Mouse (Mus musculus) limb, embryonic 11.5 days (tissue): ENCODE measurements around the gene Rgs3. TPM values are rescaled to one million over a fixed set of nuclear protein-coding genes. Genes with fewer than 3 reads are reported as not detected.

Source experiments
- ATAC-seq: fragments of 200-750 bp; cut with Nextera tagmentation; 2 replicates; pipeline ENCODE4 v1.8.0; 2017; ENCODE audit warnings: low read depth; ENCODE audit not compliant: insufficient number of reproducible peaks, low FRiP score, low TSS enrichment
- DNase-seq: peaks from one replicate; pipeline ENCODE4 v3.0.0-alpha.2; 2015; ENCODE audit warnings: low spot score
- H3K27ac ChIP-seq: fragments of 300-500 bp; sonication (generic); replicated peaks from 2 replicates; pipeline ENCODE4 v1.5.1; 2014; ENCODE audit warnings: low read depth, mild to moderate bottlenecking, low read length
- H3K27me3 ChIP-seq: fragments of 300-500 bp; sonication (generic); 2 replicates; pipeline ENCODE4 v1.6.1; 2014; ENCODE audit warnings: mild to moderate bottlenecking, low read length, mixed read lengths; ENCODE audit not compliant: control insufficient read depth, insufficient read depth
- H3K36me3 ChIP-seq: fragments of 300-500 bp; sonication (generic); 2 replicates; pipeline ENCODE4 v1.6.1; 2014; ENCODE audit warnings: mild to moderate bottlenecking, low read length, moderate library complexity, mixed read lengths; ENCODE audit not compliant: control insufficient read depth, insufficient read depth
- H3K4me1 ChIP-seq: fragments of 300-500 bp; sonication (generic); 2 replicates; pipeline ENCODE4 v1.6.1; 2014; ENCODE audit warnings: low read length, mixed read lengths; ENCODE audit not compliant: control insufficient read depth, insufficient read depth
- H3K4me2 ChIP-seq: fragments of 300-500 bp; sonication (generic); 2 replicates; pipeline ENCODE4 v1.6.1; 2014; ENCODE audit warnings: low read depth, mild to moderate bottlenecking, moderate library complexity; ENCODE audit not compliant: severe bottlenecking
- H3K4me3 ChIP-seq: fragments of 300-500 bp; sonication (generic); 2 replicates; pipeline ENCODE4 v1.5.1; 2014; ENCODE audit warnings: low read depth, low read length
- H3K9ac ChIP-seq: fragments of 300-500 bp; sonication (generic); 2 replicates; pipeline ENCODE4 v1.6.1; 2014; ENCODE audit warnings: mild to moderate bottlenecking, low read length
- H3K9me3 ChIP-seq: fragments of 300-500 bp; sonication (generic); 2 replicates; pipeline ENCODE4 v1.6.1; 2016; ENCODE audit warnings: low read length; ENCODE audit not compliant: control insufficient read depth
- WGBS: fragments of 180-500 bp; shearing (Covaris S2); extraction: QIAGEN DNeasy Blood & Tissue Kit; methylation state at CpG from one replicate; pipeline ENCODE4 v1.1.7; 2014; 5-methylcytosine and 5-hydroxymethylcytosine counted together
- polyA plus RNA-seq: library from polyadenylated mRNA; unstranded; fragments of >200 nt; fragmentation: Nextera tagmentation; extraction: Ambion mirVana; gene quantifications from 2 replicates; pipeline ENCODE4 v1.2.1, GENCODE M21; 2014

Gene Rgs3
- polyA plus RNA-seq, 1 experiment from 2014 or later, result 22.9 TPM

DNA sequence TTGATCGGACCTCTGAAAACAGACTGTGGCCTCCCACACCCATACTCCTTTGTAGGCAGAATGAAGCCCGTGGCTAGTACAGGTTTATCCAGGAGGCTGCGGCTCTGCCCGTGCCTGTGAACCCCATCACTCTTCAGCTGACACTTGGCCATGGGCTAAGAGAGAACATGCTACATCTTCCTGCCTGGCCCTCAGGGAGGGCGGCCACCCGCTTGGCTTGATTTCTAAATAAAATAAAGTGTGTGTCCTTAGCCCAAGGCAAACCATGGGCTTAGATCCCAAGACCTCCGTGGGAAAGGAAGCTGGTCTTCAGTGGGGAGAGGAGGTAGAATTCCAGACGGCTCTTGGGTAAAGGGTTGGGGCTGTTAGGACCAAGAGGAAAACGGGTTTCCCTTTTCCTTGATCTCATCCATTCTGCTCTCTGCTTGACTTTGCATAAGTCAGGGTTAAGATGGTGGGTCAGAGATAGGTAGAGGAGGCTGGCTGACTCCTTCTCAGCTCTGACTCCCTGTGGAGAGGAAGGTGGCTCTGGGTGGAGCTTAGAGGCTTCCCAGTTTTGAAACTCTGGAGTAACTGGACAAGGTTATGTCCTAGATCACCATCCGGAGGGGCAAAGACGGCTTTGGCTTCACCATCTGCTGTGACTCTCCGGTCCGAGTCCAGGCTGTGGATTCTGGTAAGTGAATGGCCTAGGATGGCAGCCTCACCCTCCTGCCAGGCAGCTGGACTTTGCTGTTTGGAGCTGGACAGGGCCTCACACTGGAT lies 63.8 kb downstream of the Rgs3 start:
- DNase-seq, result no peak
- Histone ChIP-seq H3K36me3 (no peaks in the 10 kb centered on the region), H3K9me3 (no peaks in the 10 kb centered on the region), H3K4me3 (no peak overlapping the region), H3K9ac (no peak overlapping the region), H3K27ac (no peak overlapping the region), H3K27me3 (no peaks in the 10 kb centered on the region), H3K4me1 (peaks cover 38% of the 10 kb centered on the region), H3K4me2 (no peak overlapping the region)
- no peak for ATAC-seq
- WGBS, result 69% methylated on average over 13 of the region's 13 CpGs

DNA sequence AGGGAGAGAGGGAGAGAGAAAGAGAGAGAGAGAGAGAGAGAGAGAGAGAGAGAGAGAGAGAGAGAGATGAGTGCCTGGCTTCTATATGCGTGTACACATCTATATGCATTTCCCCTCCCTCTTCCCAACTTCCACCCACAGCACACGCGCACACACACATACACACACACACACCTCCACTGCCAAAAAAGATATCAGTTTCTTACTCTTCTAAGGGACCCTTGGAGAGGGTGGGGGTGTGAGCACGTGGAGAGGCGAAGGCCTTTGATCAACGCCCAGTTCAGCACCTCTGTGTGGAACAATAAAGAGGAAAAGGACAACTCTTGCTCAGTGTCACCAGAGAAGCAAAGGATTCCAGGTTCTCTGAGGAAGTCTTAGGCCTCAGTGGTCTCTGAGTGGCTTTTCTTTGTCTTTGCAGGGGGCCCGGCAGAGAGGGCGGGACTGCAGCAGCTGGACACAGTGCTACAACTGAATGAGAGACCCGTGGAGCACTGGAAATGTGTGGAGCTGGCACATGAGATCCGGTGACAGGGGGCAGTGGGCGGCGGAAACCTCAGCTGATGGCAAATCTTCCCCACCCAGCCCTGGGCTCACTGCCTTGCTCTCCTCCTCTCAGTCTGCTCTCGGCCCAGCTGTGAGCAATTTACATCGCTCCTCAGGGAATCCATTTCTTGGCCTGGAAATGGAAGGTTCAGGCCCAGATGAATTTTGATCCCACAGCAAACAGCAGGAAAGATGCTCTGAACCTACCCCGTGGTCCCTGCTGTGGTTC lies 65.2 kb downstream of the Rgs3 start:
- Histone ChIP-seq H3K4me3 (no peak overlapping the region), H3K27ac (peak overlapping the region; percentile 38), H3K9me3 (no peaks in the 10 kb centered on the region), H3K4me2 (no peak overlapping the region), H3K9ac (peak overlapping the region; percentile 38; the same call in 1 of the 2 replicates), H3K27me3 (no peaks in the 10 kb centered on the region), H3K4me1 (peaks cover 42% of the 10 kb centered on the region), H3K36me3 (no peaks in the 10 kb centered on the region)
- 0 out of 2 replicates have a peak, but pooled peaks have one; percentile 20 for ATAC-seq
- peak; percentile 64 for DNase-seq
- 45% methylated on average over 15 of the region's 15 CpGs for WGBS

- peaks cover 48% of the 10 kb centered on the region for H3K4me1 ChIP-seq
- no peaks in the 10 kb centered on the region for H3K9me3 ChIP-seq
- H3K27ac ChIP-seq, result peak overlapping the region; percentile 38
- ATAC-seq, result no peak
- H3K4me3 ChIP-seq, result no peak overlapping the region
- H3K36me3 ChIP-seq, result no peaks in the 10 kb centered on the region
- H3K9ac ChIP-seq, result 0 out of 2 replicates have a peak overlapping the region, but pooled peaks have one; percentile 38
- H3K27me3 ChIP-seq, result no peaks in the 10 kb centered on the region
- no peak for DNase-seq
- 73% methylated on average over 19 of the region's 19 CpGs for WGBS
- H3K4me2 ChIP-seq, result no peak overlapping the region
Observed at GRCm38 (mm10) chr4:62625451-62626061, 65.9 kb downstream of the Rgs3 start.

- Histone ChIP-seq H3K9me3 (no peaks in the 10 kb centered on the region), H3K36me3 (no peaks in the 10 kb centered on the region), H3K4me2 (0 out of 2 replicates have a peak overlapping the region, but pooled peaks have one; percentile 8), H3K27me3 (no peaks in the 10 kb centered on the region), H3K9ac (no peak overlapping the region), H3K4me1 (peaks cover 52% of the 10 kb centered on the region), H3K4me3 (no peak overlapping the region), H3K27ac (no peak overlapping the region; the same call in 1 of the 2 replicates)
- DNase-seq (no peak), ATAC-seq (no peak)
- 83% methylated on average over 15 of the region's 15 CpGs for WGBS
Observed at GRCm38 (mm10) chr4:62626228-62627026, 66.8 kb downstream of the Rgs3 start.

- Histone ChIP-seq H3K9ac (no peak overlapping the region), H3K27me3 (no peaks in the 10 kb centered on the region), H3K4me3 (no peak overlapping the region), H3K4me2 (no peak overlapping the region), H3K4me1 (peaks cover 48% of the 10 kb centered on the region), H3K9me3 (no peaks in the 10 kb centered on the region), H3K36me3 (no peaks in the 10 kb centered on the region), H3K27ac (no peak overlapping the region)
- WGBS, result 62% methylated on average over 4 of the region's 4 CpGs
- DNase-seq (no peak), ATAC-seq (no peak)
Observed at GRCm38 (mm10) chr4:62627331-62627730, 67.7 kb downstream of the Rgs3 start.

- H3K27ac ChIP-seq, result no peak overlapping the region
- no peak for DNase-seq
- no peaks in the 10 kb centered on the region for H3K36me3 ChIP-seq
- H3K9me3 ChIP-seq, result no peaks in the 10 kb centered on the region
- WGBS, result 64% methylated on average over 7 of the region's 7 CpGs
- no peak for ATAC-seq
- no peak overlapping the region for H3K4me3 ChIP-seq
- H3K4me2 ChIP-seq, result no peak overlapping the region
- H3K27me3 ChIP-seq, result no peaks in the 10 kb centered on the region
- no peak overlapping the region for H3K9ac ChIP-seq
- peaks cover 46% of the 10 kb centered on the region for H3K4me1 ChIP-seq
Observed at GRCm38 (mm10) chr4:62628547-62628946, 68.9 kb downstream of the Rgs3 start.

DNA sequence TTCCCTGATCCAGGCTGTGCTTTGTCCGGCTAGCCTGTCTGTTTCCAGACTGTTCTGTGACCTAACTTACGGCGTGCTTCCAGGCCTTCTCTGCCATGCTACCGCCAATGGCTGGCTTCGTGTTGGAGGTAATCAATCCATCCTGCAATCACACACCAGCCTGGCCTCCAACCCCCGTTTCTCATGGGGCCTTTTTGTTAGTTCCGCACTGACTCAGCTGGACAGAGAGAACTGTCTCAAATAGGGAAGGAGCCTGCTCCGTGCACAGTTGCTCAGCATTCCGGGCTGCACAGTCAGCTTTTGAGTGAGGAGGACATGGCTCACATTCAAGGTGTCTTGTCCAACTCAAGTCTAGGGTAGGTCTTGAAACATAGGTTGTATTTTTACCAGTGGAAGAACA lies 69.8 kb downstream of the Rgs3 start:
- H3K4me3 ChIP-seq, result no peak overlapping the region
- no peak for DNase-seq

GRCm38 (mm10) chr4:62629905-62630304 lies 70.3 kb downstream of the Rgs3 start:
- Histone ChIP-seq H3K4me3 (no peak overlapping the region), H3K27ac (no peak overlapping the region), H3K27me3 (no peaks in the 10 kb centered on the region), H3K36me3 (no peaks in the 10 kb centered on the region), H3K4me1 (peaks cover 45% of the 10 kb centered on the region), H3K4me2 (no peak overlapping the region), H3K9me3 (no peaks in the 10 kb centered on the region), H3K9ac (no peak overlapping the region)
- WGBS, result 14% methylated on average over 4 of the region's 4 CpGs
- ATAC-seq, result no peak
- no peak for DNase-seq

More for the DNA sequence above, 69.8 kb downstream of the Rgs3 start:
- Histone ChIP-seq H3K9me3 (no peaks in the 10 kb centered on the region), H3K36me3 (no peaks in the 10 kb centered on the region), H3K27me3 (no peaks in the 10 kb centered on the region), H3K4me1 (peaks cover 49% of the 10 kb centered on the region), H3K4me2 (no peak overlapping the region), H3K27ac (no peak overlapping the region), H3K9ac (no peak overlapping the region)
- ATAC-seq, result no peak
- WGBS, result 67% methylated on average over 9 of the region's 9 CpGs
